Mouse (Mus musculus) hindbrain, embryonic 16.5 days (tissue): ENCODE measurements around the gene Chst4. TPM values are rescaled to one million over a fixed set of nuclear protein-coding genes. Genes with fewer than 3 reads are reported as not detected.

Experiments used
- ATAC-seq: fragments of 200-750 bp; cut with Nextera tagmentation; 2 replicates; pipeline ENCODE4 v1.8.0; 2017; ENCODE audit warnings: moderate TSS enrichment, moderate library complexity
- H3K27ac ChIP-seq: fragments of 300-500 bp; sonication (generic); 2 replicates; pipeline ENCODE4 v1.5.1; 2014; ENCODE audit warnings: low read depth, mild to moderate bottlenecking, control low read depth, low read length, moderate library complexity
- H3K27me3 ChIP-seq: fragments of 300-500 bp; sonication (generic); replicated peaks from 2 replicates; pipeline ENCODE4 v1.6.1; 2014; ENCODE audit warnings: low read length; ENCODE audit not compliant: control insufficient read depth, insufficient read depth
- H3K36me3 ChIP-seq: fragments of 300-500 bp; sonication (generic); 2 replicates; pipeline ENCODE4 v1.6.1; 2014; ENCODE audit warnings: mild to moderate bottlenecking, low read length, moderate library complexity, mixed read lengths; ENCODE audit not compliant: control insufficient read depth, insufficient read depth
- H3K4me1 ChIP-seq: fragments of 300-500 bp; sonication (generic); 2 replicates; pipeline ENCODE4 v1.6.1; 2014; ENCODE audit warnings: low read depth, low read length; ENCODE audit not compliant: control insufficient read depth, insufficient read depth
- H3K4me2 ChIP-seq: fragments of 300-500 bp; sonication (generic); 2 replicates; pipeline ENCODE4 v1.6.1; 2014; ENCODE audit warnings: mild to moderate bottlenecking, low read length, control low read depth, moderate library complexity
- H3K4me3 ChIP-seq: fragments of 300-500 bp; sonication (generic); 2 replicates; pipeline ENCODE4 v1.5.1; 2014; ENCODE audit warnings: mild to moderate bottlenecking, low read length, control low read depth, moderate library complexity
- H3K9ac ChIP-seq: fragments of 300-500 bp; sonication (generic); 2 replicates; pipeline ENCODE4 v1.6.1; 2014; ENCODE audit warnings: low read depth, mild to moderate bottlenecking, control low read depth, low read length, moderate library complexity
- H3K9me3 ChIP-seq: fragments of 300-500 bp; sonication (generic); 2 replicates; pipeline ENCODE4 v1.6.1; 2014; ENCODE audit warnings: mild to moderate bottlenecking, low read length, moderate library complexity; ENCODE audit not compliant: control insufficient read depth
- WGBS: fragments of 180-500 bp; shearing (Covaris S2); extraction: QIAGEN DNeasy Blood & Tissue Kit; methylation state at CpG from one replicate; pipeline ENCODE4 v1.1.7; 2014; 5-methylcytosine and 5-hydroxymethylcytosine counted together
- polyA plus RNA-seq: library from polyadenylated mRNA; unstranded; fragments of >200 nt; fragmentation: Nextera tagmentation; extraction: Ambion mirVana; gene quantifications from 2 replicates; pipeline ENCODE4 v1.2.1, GENCODE M21; 2015

Chst4 gene
- polyA plus RNA-seq, 1 experiment from 2014 or later = not detected

- Histone ChIP-seq H3K4me3 (no peak overlapping the region), H3K36me3 (no peaks in the 10 kb centered on the region), H3K4me1 (peaks cover 3% of the 10 kb centered on the region; the same call in 1 of the 2 replicates), H3K4me2 (no peak overlapping the region), H3K27me3 (no peaks in the 10 kb centered on the region), H3K9me3 (no peaks in the 10 kb centered on the region), H3K9ac (no peak overlapping the region), H3K27ac (no peak overlapping the region)
- WGBS = 34% methylated on average over 5 of the region's 5 CpGs
- ATAC-seq = no peak
Observed at GRCm38 (mm10) chr8:110010868-110011267, 28.7 kb downstream of the Chst4 start.

GRCm38 (mm10) chr8:110008995-110009446 lies 30.5 kb downstream of the Chst4 start:
- no peaks in the 10 kb centered on the region for H3K27me3 ChIP-seq
- H3K9ac ChIP-seq = no peak overlapping the region
- H3K4me2 ChIP-seq = no peak overlapping the region
- no peak for ATAC-seq
- peaks cover 3% of the 10 kb centered on the region; the same call in 1 of the 2 replicates for H3K4me1 ChIP-seq
- H3K9me3 ChIP-seq = no peaks in the 10 kb centered on the region
- H3K36me3 ChIP-seq = no peaks in the 10 kb centered on the region
- 78% methylated on average over 8 of the region's 8 CpGs for WGBS
- no peak overlapping the region for H3K4me3 ChIP-seq
- no peak overlapping the region for H3K27ac ChIP-seq

- no peak overlapping the region for H3K4me3 ChIP-seq
- no peaks in the 10 kb centered on the region for H3K27me3 ChIP-seq
- 88% methylated on average over 26 of the region's 26 CpGs for WGBS
- H3K4me1 ChIP-seq = peaks cover 3% of the 10 kb centered on the region; the same call in 1 of the 2 replicates
- ATAC-seq = no peak
- no peak overlapping the region for H3K4me2 ChIP-seq
- H3K36me3 ChIP-seq = no peaks in the 10 kb centered on the region
- H3K9ac ChIP-seq = no peak overlapping the region
- no peak overlapping the region for H3K27ac ChIP-seq
- no peaks in the 10 kb centered on the region for H3K9me3 ChIP-seq
Observed at GRCm38 (mm10) chr8:110008228-110008994, 31.1 kb downstream of the Chst4 start.

- WGBS = 43% methylated on average over 17 of the region's 17 CpGs
- peaks cover 3% of the 10 kb centered on the region; the same call in 1 of the 2 replicates for H3K4me1 ChIP-seq
- H3K9me3 ChIP-seq = no peaks in the 10 kb centered on the region
- H3K27ac ChIP-seq = peak overlapping the region; percentile 54
- H3K9ac ChIP-seq = no peak overlapping the region
- H3K27me3 ChIP-seq = no peaks in the 10 kb centered on the region
- no peaks in the 10 kb centered on the region for H3K36me3 ChIP-seq
- H3K4me3 ChIP-seq = no peak overlapping the region
- no peak overlapping the region for H3K4me2 ChIP-seq
- peak; percentile 91 for ATAC-seq
Observed at GRCm38 (mm10) chr8:110006312-110007023, 33.1 kb downstream of the Chst4 start.

GRCm38 (mm10) chr8:110004300-110004699 lies 35.2 kb downstream of the Chst4 start:
- Histone ChIP-seq H3K27me3 (no peaks in the 10 kb centered on the region), H3K27ac (no peak overlapping the region), H3K4me3 (no peak overlapping the region), H3K9me3 (no peaks in the 10 kb centered on the region), H3K4me2 (no peak overlapping the region), H3K9ac (no peak overlapping the region), H3K36me3 (no peaks in the 10 kb centered on the region), H3K4me1 (peaks cover 3% of the 10 kb centered on the region; the same call in 1 of the 2 replicates)
- no peak for ATAC-seq
- WGBS = 80% methylated on average over 5 of the region's 5 CpGs

- H3K27ac ChIP-seq = no peak overlapping the region
- H3K36me3 ChIP-seq = no peaks in the 10 kb centered on the region
- peaks cover 3% of the 10 kb centered on the region; the same call in 1 of the 2 replicates for H3K4me1 ChIP-seq
- no peaks in the 10 kb centered on the region for H3K27me3 ChIP-seq
- no peak overlapping the region for H3K4me3 ChIP-seq
- whole genome bisulfite sequencing = 39% methylated on average over 9 of the region's 9 CpGs
- no peak overlapping the region for H3K9ac ChIP-seq
- H3K9me3 ChIP-seq = no peaks in the 10 kb centered on the region
- H3K4me2 ChIP-seq = no peak overlapping the region
- no peak for ATAC-seq
Observed at GRCm38 (mm10) chr8:110002953-110003352, 36.6 kb downstream of the Chst4 start.

GRCm38 (mm10) chr8:109999974-110000373 lies 39.6 kb downstream of the Chst4 start:
- no peaks in the 10 kb centered on the region for H3K27me3 ChIP-seq
- 89% methylated on average over 10 of the region's 10 CpGs for whole genome bisulfite sequencing
- no peaks in the 10 kb centered on the region for H3K36me3 ChIP-seq
- no peak overlapping the region for H3K9ac ChIP-seq
- no peak for ATAC-seq
- no peaks in the 10 kb centered on the region for H3K9me3 ChIP-seq
- no peak overlapping the region for H3K4me2 ChIP-seq
- no peak overlapping the region for H3K27ac ChIP-seq
- H3K4me1 ChIP-seq = no peaks in the 10 kb centered on the region
- H3K4me3 ChIP-seq = no peak overlapping the region

- WGBS = 58% methylated on average over 7 of the region's 7 CpGs
- ATAC-seq = no peak
- H3K9me3 ChIP-seq = no peaks in the 10 kb centered on the region
- H3K4me3 ChIP-seq = no peak overlapping the region
- H3K36me3 ChIP-seq = no peaks in the 10 kb centered on the region
- no peaks in the 10 kb centered on the region for H3K4me1 ChIP-seq
- no peak overlapping the region for H3K4me2 ChIP-seq
- no peaks in the 10 kb centered on the region for H3K27me3 ChIP-seq
- H3K9ac ChIP-seq = no peak overlapping the region
- no peak overlapping the region for H3K27ac ChIP-seq
Observed at GRCm38 (mm10) chr8:109998066-109998465, 41.5 kb downstream of the Chst4 start.

- no peak for ATAC-seq
- no peak overlapping the region for H3K4me2 ChIP-seq
- 70% methylated on average over 9 of the region's 9 CpGs for WGBS
- H3K27ac ChIP-seq = no peak overlapping the region
- no peaks in the 10 kb centered on the region for H3K36me3 ChIP-seq
- H3K27me3 ChIP-seq = no peaks in the 10 kb centered on the region
- H3K4me1 ChIP-seq = no peaks in the 10 kb centered on the region
- H3K9ac ChIP-seq = no peak overlapping the region
- H3K9me3 ChIP-seq = no peaks in the 10 kb centered on the region
- H3K4me3 ChIP-seq = no peak overlapping the region
Observed at GRCm38 (mm10) chr8:109997381-109997780, 42.2 kb downstream of the Chst4 start.
